Mouse (Mus musculus) hindbrain, postnatal 0 days (tissue): ENCODE data around the gene Rgs3. TPM values are rescaled to one million over a fixed set of nuclear protein-coding genes. Genes with fewer than 3 reads are reported as not detected.

ENCODE experiments used
- ATAC-seq: fragments of 200-750 bp; cut with Nextera tagmentation; 2 replicates; pipeline ENCODE4 v1.8.0; 2017; ENCODE audit warnings: mild to moderate bottlenecking, moderate TSS enrichment, moderate library complexity
- DNase-seq: peaks from one replicate; pipeline ENCODE4 v3.0.0-alpha.2; 2015; ENCODE audit warnings: low spot score
- H3K27ac ChIP-seq: fragments of 300-500 bp; sonication (generic); 2 replicates; pipeline ENCODE4 v1.5.1; 2014; ENCODE audit warnings: mild to moderate bottlenecking
- H3K27me3 ChIP-seq: fragments of 300-500 bp; sonication (generic); 2 replicates; pipeline ENCODE4 v1.6.1; 2014; ENCODE audit warnings: low read length, mixed read lengths; ENCODE audit not compliant: insufficient read depth
- H3K36me3 ChIP-seq: fragments of 300-500 bp; sonication (generic); 2 replicates; pipeline ENCODE4 v1.6.1; 2014; ENCODE audit warnings: low read length, mixed read lengths; ENCODE audit not compliant: insufficient read depth
- H3K4me1 ChIP-seq: fragments of 300-500 bp; sonication (generic); 2 replicates; pipeline ENCODE4 v1.6.1; 2014; ENCODE audit warnings: antibody characterized with exemption, low read length, mixed read lengths; ENCODE audit not compliant: insufficient read depth
- H3K4me2 ChIP-seq: fragments of 300-500 bp; sonication (generic); 2 replicates; pipeline ENCODE4 v1.6.1; 2014; ENCODE audit warnings: low read depth, mild to moderate bottlenecking, low read length, moderate library complexity, mixed read lengths
- H3K4me3 ChIP-seq: fragments of 300-500 bp; sonication (generic); 2 replicates; pipeline ENCODE4 v1.5.1; 2014; ENCODE audit warnings: low read length
- H3K9ac ChIP-seq: fragments of 300-500 bp; sonication (generic); replicated peaks from 2 replicates; pipeline ENCODE4 v1.6.1; 2014; ENCODE audit warnings: mild to moderate bottlenecking, low read length, moderate library complexity, mixed read lengths
- H3K9me3 ChIP-seq: fragments of 300-500 bp; sonication (generic); 2 replicates; pipeline ENCODE4 v1.6.1; 2016; ENCODE audit warnings: low read length, mixed read lengths
- CTCF ChIP-seq: IDR thresholded peaks from 2 replicates; pipeline ENCODE4 v1.5.1; 2016; ENCODE audit warnings: antibody characterized with exemption, control low read depth, low read depth
- WGBS: fragments of 180-500 bp; shearing (Covaris S2); extraction: QIAGEN DNeasy Blood & Tissue Kit; methylation state at CpG from one replicate; pipeline ENCODE4 v1.1.7; 2014; 5-methylcytosine and 5-hydroxymethylcytosine counted together
- polyA plus RNA-seq: library from polyadenylated mRNA; unstranded; fragments of >200 nt; fragmentation: Nextera tagmentation; extraction: Ambion mirVana; gene quantifications from 2 replicates; pipeline ENCODE4 v1.2.1, GENCODE M21; 2015
- total RNA-seq: library from RNA; depleted of rRNA; stranded (reverse); fragments of >200 nt; gene quantifications from 2 replicates; pipeline ENCODE4 v1.2.3, GENCODE M21; 2014

The Rgs3 gene
- total and polyA plus RNA-seq, 2 experiments from 2014 or later = 44.6 to 71.9 TPM

DNA sequence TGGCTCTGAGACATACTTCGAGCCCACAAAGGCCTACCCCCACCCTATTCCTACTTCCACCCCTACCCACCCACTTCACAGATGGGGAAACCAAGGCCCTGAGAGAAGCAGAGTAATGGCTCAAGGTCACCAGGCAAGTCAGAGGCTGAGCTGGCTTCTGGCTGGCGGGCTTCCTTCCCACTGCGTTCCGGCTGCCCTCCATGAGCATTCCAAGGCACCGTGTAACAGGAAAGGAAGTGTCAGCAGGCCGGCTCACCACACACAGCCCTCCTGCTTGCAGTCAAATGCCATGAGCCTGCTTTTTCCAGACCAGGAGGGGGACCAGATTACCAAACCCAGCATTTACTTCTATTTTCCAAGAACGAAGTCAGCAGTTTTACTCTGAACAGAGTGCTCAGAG, 172.4 kb downstream of the Rgs3 start:
- H3K27ac ChIP-seq = no peak overlapping the region
- no peak overlapping the region for H3K4me2 ChIP-seq
- H3K9me3 ChIP-seq = no peaks in the 10 kb centered on the region
- no peak for TF ChIP-seq CTCF
- 80% methylated on average over 7 of the region's 7 CpGs for WGBS
- no peak overlapping the region for H3K4me3 ChIP-seq
- H3K4me1 ChIP-seq = peaks cover 16% of the 10 kb centered on the region
- ATAC-seq (no peak), DNase-seq (no peak)
- H3K27me3 ChIP-seq = no peaks in the 10 kb centered on the region
- no peaks in the 10 kb centered on the region for H3K36me3 ChIP-seq
- H3K9ac ChIP-seq = no peak overlapping the region

DNA sequence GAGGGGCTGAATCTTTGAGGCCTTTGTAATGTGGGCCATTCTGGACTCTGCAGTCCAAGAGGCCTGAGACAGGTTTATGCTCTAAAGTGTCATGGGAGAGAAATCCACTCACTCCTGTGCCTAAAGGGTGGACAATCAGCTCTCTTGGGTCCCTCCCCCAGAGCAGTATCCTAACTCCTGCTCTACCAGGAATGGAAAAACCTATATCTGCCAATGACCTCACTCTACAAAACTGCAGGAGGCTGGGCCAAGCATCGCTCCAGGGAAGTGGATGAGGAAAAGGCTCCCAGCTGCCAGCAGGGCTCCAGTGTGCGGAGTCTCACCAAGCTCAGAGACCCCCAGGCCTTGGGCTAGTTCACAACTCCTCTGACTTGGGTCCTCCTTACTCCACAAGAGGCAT, 173.2 kb downstream of the Rgs3 start:
- Histone ChIP-seq H3K9ac (no peak overlapping the region), H3K4me2 (no peak overlapping the region), H3K4me1 (peaks cover 16% of the 10 kb centered on the region), H3K27ac (no peak overlapping the region), H3K27me3 (no peaks in the 10 kb centered on the region), H3K4me3 (no peak overlapping the region), H3K36me3 (no peaks in the 10 kb centered on the region), H3K9me3 (no peaks in the 10 kb centered on the region)
- DNase-seq (no peak), ATAC-seq (no peak)
- no peak for TF ChIP-seq CTCF
- 55% methylated on average over 2 of the region's 2 CpGs for WGBS

DNA sequence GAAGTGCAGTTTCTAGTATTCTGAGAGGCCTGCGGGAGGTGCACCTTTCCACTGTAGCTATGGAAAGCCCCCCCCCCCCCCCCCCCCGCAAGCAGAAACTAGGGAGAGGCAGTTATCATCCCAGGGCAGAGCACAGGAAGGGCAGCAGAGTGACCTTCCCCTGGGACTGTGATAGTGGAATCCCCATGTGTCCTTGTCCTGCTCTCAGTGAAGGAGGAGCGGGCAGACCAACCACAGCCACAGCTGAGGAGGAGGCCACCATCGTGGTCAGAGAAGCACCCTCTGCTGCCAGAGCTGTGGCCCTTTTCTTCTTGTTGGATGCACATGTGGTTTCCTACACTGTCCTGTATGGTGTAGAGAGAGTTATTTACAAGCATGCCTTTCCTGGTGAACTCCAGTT, 174.3 kb downstream of the Rgs3 start:
- H3K36me3 ChIP-seq = no peaks in the 10 kb centered on the region
- no peak for ATAC-seq
- WGBS = 89% methylated on average over 3 of the region's 4 CpGs
- no peak for DNase-seq
- no peak overlapping the region for H3K4me3 ChIP-seq
- H3K9ac ChIP-seq = no peak overlapping the region
- H3K4me1 ChIP-seq = peaks cover 16% of the 10 kb centered on the region
- H3K27me3 ChIP-seq = no peaks in the 10 kb centered on the region
- no peaks in the 10 kb centered on the region for H3K9me3 ChIP-seq
- TF ChIP-seq CTCF = no peak
- H3K4me2 ChIP-seq = no peak overlapping the region
- no peak overlapping the region for H3K27ac ChIP-seq

DNA sequence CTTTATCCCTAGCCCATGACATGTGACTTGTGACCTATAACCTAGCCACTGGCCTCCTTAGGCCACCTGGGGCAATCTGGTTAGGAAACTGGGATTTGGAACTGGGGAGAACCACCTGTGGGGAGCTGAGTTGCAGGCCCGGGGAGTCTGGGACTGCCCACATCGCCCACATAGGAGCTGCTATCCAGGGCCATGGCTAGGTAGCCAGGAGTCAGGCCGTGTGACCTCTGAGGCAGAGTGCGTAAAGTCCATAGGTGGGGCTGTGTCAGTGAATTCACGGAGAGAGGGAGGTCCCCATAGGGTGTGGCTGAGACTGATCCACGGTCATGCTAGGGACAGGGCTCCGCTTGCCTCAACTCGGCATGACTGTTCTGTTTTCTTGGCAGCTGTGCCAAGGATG, 175.6 kb downstream of the Rgs3 start:
- Histone ChIP-seq H3K4me3 (no peak overlapping the region), H3K4me2 (no peak overlapping the region), H3K36me3 (no peaks in the 10 kb centered on the region), H3K27ac (no peak overlapping the region), H3K4me1 (peaks cover 16% of the 10 kb centered on the region), H3K9ac (no peak overlapping the region), H3K27me3 (no peaks in the 10 kb centered on the region), H3K9me3 (no peaks in the 10 kb centered on the region)
- WGBS = 50% methylated on average over 8 of the region's 8 CpGs
- TF ChIP-seq CTCF = no peak
- no peak for DNase-seq
- no peak for ATAC-seq

DNA sequence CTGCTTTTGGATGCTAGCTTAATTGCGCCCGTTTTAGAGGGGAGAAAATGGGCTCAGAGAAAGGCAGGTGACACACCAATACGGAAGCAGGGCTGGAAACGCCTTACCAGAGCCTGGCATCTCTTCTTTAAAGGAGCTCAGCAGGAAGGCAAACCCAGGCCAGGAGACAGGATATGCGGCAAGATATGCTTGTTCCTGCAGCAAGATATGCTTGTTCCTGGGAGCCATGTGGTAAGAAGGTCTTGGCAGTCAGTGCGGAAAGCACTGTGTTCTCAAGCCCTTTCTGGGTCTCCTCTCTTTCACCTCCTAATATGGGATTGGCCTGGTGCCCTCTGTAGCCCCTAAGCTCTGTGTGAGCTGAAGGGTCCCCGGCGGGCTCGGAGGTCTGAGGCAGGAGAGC, 176.2 kb downstream of the Rgs3 start:
- Histone ChIP-seq H3K27ac (peak overlapping the region; percentile 11; the same call in 1 of the 2 replicates), H3K4me3 (no peak overlapping the region), H3K9ac (no peak overlapping the region), H3K36me3 (no peaks in the 10 kb centered on the region), H3K27me3 (no peaks in the 10 kb centered on the region), H3K4me1 (peaks cover 16% of the 10 kb centered on the region), H3K4me2 (peak overlapping the region; percentile 23; the same call in 1 of the 2 replicates), H3K9me3 (no peaks in the 10 kb centered on the region)
- 41% methylated on average over 9 of the region's 9 CpGs for WGBS
- peak; percentile 65 for DNase-seq
- no peak for TF ChIP-seq CTCF
- no peak for ATAC-seq

DNA sequence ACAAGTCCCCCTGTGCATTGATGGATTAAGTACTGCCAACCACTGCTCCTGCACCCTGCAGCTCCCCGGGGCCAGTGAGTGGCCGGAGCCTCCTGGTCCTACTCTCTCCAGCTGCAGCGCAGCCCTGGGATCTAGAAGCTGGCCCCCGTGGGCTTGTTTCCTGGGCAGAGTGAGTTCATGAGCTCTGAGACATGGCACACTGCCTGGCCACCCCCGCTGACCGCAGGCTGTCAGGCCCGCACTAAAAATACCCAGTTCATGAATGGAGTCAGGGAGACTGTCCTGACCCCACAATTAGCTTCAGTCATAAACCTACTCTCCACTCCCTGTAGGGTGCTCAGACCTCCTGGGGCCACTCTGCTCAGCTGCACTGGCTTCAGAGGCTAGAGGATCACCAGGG, 176.8 kb downstream of the Rgs3 start:
- H3K4me3 ChIP-seq = no peak overlapping the region
- H3K9ac ChIP-seq = no peak overlapping the region
- no peak for DNase-seq
- no peak for ATAC-seq
- H3K4me1 ChIP-seq = peaks cover 16% of the 10 kb centered on the region
- 32% methylated on average over 7 of the region's 7 CpGs for WGBS
- H3K9me3 ChIP-seq = no peaks in the 10 kb centered on the region
- H3K4me2 ChIP-seq = peak overlapping the region; percentile 23; the same call in 1 of the 2 replicates
- no peaks in the 10 kb centered on the region for H3K27me3 ChIP-seq
- no peak for TF ChIP-seq CTCF
- no peaks in the 10 kb centered on the region for H3K36me3 ChIP-seq
- H3K27ac ChIP-seq = peak overlapping the region; percentile 11; the same call in 1 of the 2 replicates

DNA sequence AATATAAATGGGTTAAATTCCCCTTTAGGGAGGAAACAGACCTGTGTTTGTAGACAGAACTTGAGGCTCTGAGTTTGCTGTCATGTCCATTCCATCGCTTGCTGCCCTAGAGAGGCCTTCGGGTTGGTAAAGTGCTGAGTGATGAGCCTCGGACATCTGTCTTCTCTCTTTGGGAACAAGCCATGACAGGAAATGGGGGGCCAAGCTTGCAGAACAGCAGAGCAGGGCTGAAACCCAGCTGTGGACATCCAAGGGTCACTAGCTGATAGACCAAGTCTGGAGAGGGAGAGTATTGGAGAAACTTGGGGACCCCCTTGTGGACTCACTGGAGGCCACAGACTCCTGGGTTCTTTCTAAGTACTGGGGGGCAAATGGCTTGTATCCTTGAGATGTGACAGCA, 177.3 kb downstream of the Rgs3 start:
- Histone ChIP-seq H3K27me3 (no peaks in the 10 kb centered on the region), H3K4me1 (peaks cover 16% of the 10 kb centered on the region), H3K27ac (no peak overlapping the region), H3K4me3 (no peak overlapping the region), H3K36me3 (no peaks in the 10 kb centered on the region), H3K9ac (no peak overlapping the region), H3K9me3 (no peaks in the 10 kb centered on the region), H3K4me2 (no peak overlapping the region)
- no peak for TF ChIP-seq CTCF
- ATAC-seq = no peak
- no peak for DNase-seq
- 75% methylated on average over 3 of the region's 3 CpGs for WGBS
